Mouse (Mus musculus): ENCODE results near the gene Cers3.

DNA sequence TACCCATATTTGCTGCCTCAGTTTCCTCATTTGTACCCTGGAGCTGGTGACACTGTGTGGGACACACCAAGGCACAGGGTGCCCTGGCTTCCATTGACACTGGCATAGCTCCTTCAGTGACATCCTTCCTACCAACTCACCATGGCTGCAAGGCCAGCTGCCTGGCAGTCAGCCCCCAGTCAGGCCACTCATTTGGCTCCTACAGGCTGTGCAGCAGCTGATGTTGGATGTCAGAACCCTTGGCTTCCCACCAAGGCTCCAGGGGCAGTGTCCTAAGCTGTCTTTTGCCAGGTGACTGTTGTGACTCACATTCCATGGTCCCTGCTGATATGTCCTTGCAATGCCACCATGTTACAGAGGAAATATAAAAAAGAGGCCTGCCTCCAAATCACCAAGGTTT, 58.5 kb downstream of the Cers3 start:
- TF ChIP-seq CTCF (IDR thresholded peaks at IDR 0.05; ENCODE audit: borderline replicate concordance, insufficient read depth, low read length) (no peak), POLR2A (IDR thresholded peaks at IDR 0.05; ENCODE audit: low read depth, low read length) (no peak)
